Mouse (Mus musculus): Measurements from ENCODE around the gene Mrgprx1.

The Mrgprx1 gene

GRCm38 (mm10) chr7:48027497-48027896, at the start of gene Mrgprx1:
Gene Mrgprx1 (minus strand): TSS chr7:48027597.
- no peak for DNase-seq (ENCODE audit: low spot score in 2 of 2)

- no peak for DNase-seq (ENCODE audit: low spot score in 2 of 2)
These were observed 48.1 kb upstream of the Mrgprx1 start for GRCm38 (mm10) chr7:48075521-48075920.

- no peak for DNase-seq (ENCODE audit: low spot score in 2 of 2)
These were observed 19.2 kb upstream of the Mrgprx1 start for GRCm38 (mm10) chr7:48046475-48047185.

GRCm38 (mm10) chr7:48044046-48044445, 16.6 kb upstream of the Mrgprx1 start:
- no peak for DNase-seq (ENCODE audit: low spot score in 2 of 2)

GRCm38 (mm10) chr7:48017874-48018273, 9.5 kb downstream of the Mrgprx1 start:
- no peak for DNase-seq (ENCODE audit: low spot score in 2 of 2)

GRCm38 (mm10) chr7:47995689-47996088, 31.7 kb downstream of the Mrgprx1 start:
- no peak for DNase-seq (ENCODE audit: low spot score in 2 of 2)

- DNase-seq (ENCODE audit: low spot score in 2 of 2): no peak
These were observed 40.6 kb downstream of the Mrgprx1 start for GRCm38 (mm10) chr7:47986752-47987151.

GRCm38 (mm10) chr7:47981995-47982394, 45.4 kb downstream of the Mrgprx1 start, which contains the start of gene Mrgpra4:
Gene Mrgpra4 (minus strand): TSS chr7:47982095.
- DNase-seq (ENCODE audit: low spot score in 2 of 2): no peak
